Mouse (Mus musculus): ENCODE measurements around the gene Pacsin2. TPM values are rescaled to one million over a fixed set of nuclear protein-coding genes. Genes with fewer than 3 reads are reported as not detected.

The Pacsin2 gene
- polyA plus RNA-seq, 1 experiment = 78.3 TPM

DNA sequence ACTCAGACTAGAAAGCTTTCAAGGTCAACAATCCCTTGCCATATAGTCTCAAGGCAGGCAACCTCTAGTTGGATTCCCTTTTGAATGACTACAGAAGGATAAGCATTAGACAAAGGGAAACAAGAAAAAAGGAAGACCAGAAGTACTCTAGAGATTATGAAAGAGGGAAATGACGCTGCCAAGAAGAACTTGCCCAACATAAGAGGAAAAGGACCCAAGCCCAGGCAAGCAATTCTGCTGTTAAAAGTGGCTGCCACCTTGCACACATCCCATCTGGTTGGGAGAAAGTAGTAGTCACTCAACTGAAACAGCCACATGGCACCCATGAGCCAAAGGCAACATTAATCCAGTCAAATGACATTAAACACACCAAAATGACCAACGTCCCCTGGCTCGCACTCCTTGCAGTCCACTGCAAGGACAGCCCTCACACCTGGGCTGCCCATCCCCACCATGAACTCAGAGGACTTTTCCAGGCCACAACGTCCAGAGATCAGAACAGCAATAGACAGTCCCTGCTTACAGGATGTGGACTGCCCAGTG is 21.8 kb downstream of the Pacsin2 start:
- Histone ChIP-seq H3K27me3 (ENCODE audit: control insufficient read depth, insufficient read depth, low read length, poor library complexity, severe bottlenecking) (no peaks in the 10 kb centered on the region), H3K4me1 (ENCODE audit: control insufficient read depth, insufficient read depth, low read length) (peaks cover 9% of the 10 kb centered on the region), H3K27ac (ENCODE audit: insufficient read depth, low read length) (no peak overlapping the region), H3K4me3 (ENCODE audit: low read depth, low read length) (no peak overlapping the region), H3K36me3 (ENCODE audit: control insufficient read depth, insufficient read depth, low read length, poor library complexity, severe bottlenecking) (no peaks in the 10 kb centered on the region), H3K9me3 (replicated peaks; ENCODE audit: control insufficient read depth, insufficient read depth, low read length, poor library complexity, severe bottlenecking) (no peaks in the 10 kb centered on the region), H3K9ac (ENCODE audit: low read depth, poor library complexity, severe bottlenecking) (no peak overlapping the region)
- no peak for TF ChIP-seq EP300 (IDR thresholded peaks at IDR 0.05; ENCODE audit: insufficient read depth, low read depth, low read length)
- TF ChIP-seq CTCF (IDR thresholded peaks at IDR 0.05; ENCODE audit: low read depth, low read length) = no peak
- no peak for TF ChIP-seq POLR2A (IDR thresholded peaks at IDR 0.05; ENCODE audit: insufficient read depth, low read length)

GRCm38 (mm10) chr15:83440726-83441125 is 23.7 kb downstream of the Pacsin2 start:
- H3K9me3 ChIP-seq (replicated peaks; ENCODE audit: control insufficient read depth, insufficient read depth, low read length, poor library complexity, severe bottlenecking) = no peaks in the 10 kb centered on the region
- TF ChIP-seq POLR2A (IDR thresholded peaks at IDR 0.05; ENCODE audit: insufficient read depth, low read length) (no peak), EP300 (IDR thresholded peaks at IDR 0.05; ENCODE audit: insufficient read depth, low read depth, low read length) (no peak)
- no peak overlapping the region for H3K9ac ChIP-seq (ENCODE audit: low read depth, poor library complexity, severe bottlenecking)
- H3K27me3 ChIP-seq (ENCODE audit: control insufficient read depth, insufficient read depth, low read length, poor library complexity, severe bottlenecking) = no peaks in the 10 kb centered on the region
- H3K27ac ChIP-seq (ENCODE audit: insufficient read depth, low read length) = no peak overlapping the region
- H3K4me3 ChIP-seq (ENCODE audit: low read depth, low read length) = no peak overlapping the region
- peaks cover 5% of the 10 kb centered on the region for H3K4me1 ChIP-seq (ENCODE audit: control insufficient read depth, insufficient read depth, low read length)
- H3K36me3 ChIP-seq (ENCODE audit: control insufficient read depth, insufficient read depth, low read length, poor library complexity, severe bottlenecking) = no peaks in the 10 kb centered on the region

- Histone ChIP-seq H3K9me3 (replicated peaks; ENCODE audit: control insufficient read depth, insufficient read depth, low read length, poor library complexity, severe bottlenecking) (no peaks in the 10 kb centered on the region), H3K27ac (ENCODE audit: insufficient read depth, low read length) (no peak overlapping the region), H3K4me1 (ENCODE audit: control insufficient read depth, insufficient read depth, low read length) (no peaks in the 10 kb centered on the region), H3K27me3 (ENCODE audit: control insufficient read depth, insufficient read depth, low read length, poor library complexity, severe bottlenecking) (no peaks in the 10 kb centered on the region), H3K4me3 (ENCODE audit: low read depth, low read length) (no peak overlapping the region), H3K9ac (ENCODE audit: low read depth, poor library complexity, severe bottlenecking) (no peak overlapping the region), H3K36me3 (ENCODE audit: control insufficient read depth, insufficient read depth, low read length, poor library complexity, severe bottlenecking) (no peaks in the 10 kb centered on the region)
- no peak for TF ChIP-seq CTCF (IDR thresholded peaks at IDR 0.05; ENCODE audit: low read depth, low read length)
- no peak for TF ChIP-seq EP300 (IDR thresholded peaks at IDR 0.05; ENCODE audit: insufficient read depth, low read depth, low read length)
- no peak for TF ChIP-seq POLR2A (IDR thresholded peaks at IDR 0.05; ENCODE audit: insufficient read depth, low read length)
These were observed 27.9 kb downstream of the Pacsin2 start for GRCm38 (mm10) chr15:83436541-83436940.

DNA sequence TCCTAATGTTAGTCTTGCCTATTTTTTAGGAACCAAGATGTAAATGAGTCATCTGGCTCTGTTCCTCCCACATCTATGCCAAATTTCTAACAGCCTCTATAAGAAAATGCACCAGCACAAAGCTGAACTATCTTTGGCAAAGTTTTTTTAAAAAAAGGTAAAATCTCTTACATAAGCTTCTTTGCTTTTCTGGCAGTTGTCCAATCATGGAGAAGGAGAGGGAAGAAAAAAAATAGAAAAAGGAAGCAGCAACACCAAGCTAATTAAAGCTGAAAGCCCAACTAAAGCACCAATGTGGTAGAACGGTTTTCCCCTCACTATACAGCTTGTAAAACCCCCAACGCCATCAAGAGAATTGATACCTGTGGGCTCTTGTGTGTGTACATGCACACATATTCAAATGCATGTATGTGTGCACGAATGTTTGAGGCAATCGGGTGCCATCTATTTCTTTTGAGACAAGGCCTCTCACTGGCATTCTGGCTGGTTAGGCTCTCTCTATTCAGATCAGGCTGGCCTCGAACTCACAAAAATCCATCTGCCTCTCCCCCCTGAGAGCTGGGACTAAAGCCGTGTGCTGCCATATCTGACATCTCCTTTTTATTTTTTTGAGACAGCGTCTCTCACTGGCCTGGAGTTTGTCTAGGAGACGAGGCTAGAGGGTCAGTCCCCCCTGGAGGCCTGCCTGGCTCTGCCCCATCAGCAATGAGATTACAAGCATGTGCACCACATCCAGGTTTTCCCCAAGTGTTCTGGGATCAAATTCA is 28.9 kb downstream of the Pacsin2 start:
- H3K4me3 ChIP-seq (ENCODE audit: low read depth, low read length) = no peak overlapping the region
- no peak overlapping the region for H3K9ac ChIP-seq (ENCODE audit: low read depth, poor library complexity, severe bottlenecking)
- no peaks in the 10 kb centered on the region for H3K9me3 ChIP-seq (replicated peaks; ENCODE audit: control insufficient read depth, insufficient read depth, low read length, poor library complexity, severe bottlenecking)
- H3K36me3 ChIP-seq (ENCODE audit: control insufficient read depth, insufficient read depth, low read length, poor library complexity, severe bottlenecking) = no peaks in the 10 kb centered on the region
- H3K4me1 ChIP-seq (ENCODE audit: control insufficient read depth, insufficient read depth, low read length) = peaks cover 3% of the 10 kb centered on the region
- TF ChIP-seq EP300 (IDR thresholded peaks at IDR 0.05; ENCODE audit: insufficient read depth, low read depth, low read length) (no peak), POLR2A (IDR thresholded peaks at IDR 0.05; ENCODE audit: insufficient read depth, low read length) (no peak)
- no peaks in the 10 kb centered on the region for H3K27me3 ChIP-seq (ENCODE audit: control insufficient read depth, insufficient read depth, low read length, poor library complexity, severe bottlenecking)
- no peak overlapping the region for H3K27ac ChIP-seq (ENCODE audit: insufficient read depth, low read length)

GRCm38 (mm10) chr15:83434692-83435091 is 29.7 kb downstream of the Pacsin2 start:
- Histone ChIP-seq H3K9ac (ENCODE audit: low read depth, poor library complexity, severe bottlenecking) (no peak overlapping the region), H3K27ac (ENCODE audit: insufficient read depth, low read length) (no peak overlapping the region), H3K27me3 (ENCODE audit: control insufficient read depth, insufficient read depth, low read length, poor library complexity, severe bottlenecking) (no peaks in the 10 kb centered on the region), H3K9me3 (replicated peaks; ENCODE audit: control insufficient read depth, insufficient read depth, low read length, poor library complexity, severe bottlenecking) (no peaks in the 10 kb centered on the region), H3K4me1 (ENCODE audit: control insufficient read depth, insufficient read depth, low read length) (peaks cover 3% of the 10 kb centered on the region), H3K4me3 (ENCODE audit: low read depth, low read length) (no peak overlapping the region), H3K36me3 (ENCODE audit: control insufficient read depth, insufficient read depth, low read length, poor library complexity, severe bottlenecking) (no peaks in the 10 kb centered on the region)
- TF ChIP-seq CTCF (IDR thresholded peaks at IDR 0.05; ENCODE audit: low read depth, low read length) = no peak
- no peak for TF ChIP-seq POLR2A (IDR thresholded peaks at IDR 0.05; ENCODE audit: insufficient read depth, low read length)
- TF ChIP-seq EP300 (IDR thresholded peaks at IDR 0.05; ENCODE audit: insufficient read depth, low read depth, low read length) = no peak

DNA sequence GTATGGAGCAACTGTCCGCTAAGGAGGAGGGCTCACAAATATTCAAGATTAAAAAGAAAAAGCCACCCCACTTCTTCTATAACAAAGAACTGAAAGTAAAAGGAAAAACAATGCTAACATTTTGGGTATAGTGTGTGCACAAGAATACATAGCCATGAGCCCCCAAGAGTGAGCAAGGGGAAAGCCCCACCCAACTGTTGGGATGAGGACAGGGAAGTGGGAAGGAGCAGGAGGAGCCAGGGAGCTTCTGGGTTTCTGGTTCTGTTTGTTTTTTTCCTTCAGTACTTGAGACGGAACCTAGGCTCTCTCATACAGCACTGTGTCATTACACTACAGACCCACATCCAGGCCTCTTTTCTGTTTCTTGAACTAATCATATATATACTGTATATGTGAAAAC is 31.1 kb downstream of the Pacsin2 start:
- no peak overlapping the region for H3K9ac ChIP-seq (ENCODE audit: low read depth, poor library complexity, severe bottlenecking)
- peaks cover 3% of the 10 kb centered on the region for H3K4me1 ChIP-seq (ENCODE audit: control insufficient read depth, insufficient read depth, low read length)
- TF ChIP-seq POLR2A (IDR thresholded peaks at IDR 0.05; ENCODE audit: insufficient read depth, low read length) = no peak
- no peak for TF ChIP-seq CTCF (IDR thresholded peaks at IDR 0.05; ENCODE audit: low read depth, low read length)
- TF ChIP-seq EP300 (IDR thresholded peaks at IDR 0.05; ENCODE audit: insufficient read depth, low read depth, low read length) = no peak
- H3K9me3 ChIP-seq (replicated peaks; ENCODE audit: control insufficient read depth, insufficient read depth, low read length, poor library complexity, severe bottlenecking) = no peaks in the 10 kb centered on the region
- H3K36me3 ChIP-seq (ENCODE audit: control insufficient read depth, insufficient read depth, low read length, poor library complexity, severe bottlenecking) = no peaks in the 10 kb centered on the region
- no peak overlapping the region for H3K27ac ChIP-seq (ENCODE audit: insufficient read depth, low read length)
- H3K27me3 ChIP-seq (ENCODE audit: control insufficient read depth, insufficient read depth, low read length, poor library complexity, severe bottlenecking) = no peaks in the 10 kb centered on the region
- H3K4me3 ChIP-seq (ENCODE audit: low read depth, low read length) = no peak overlapping the region
